Mouse (Mus musculus) spleen, adult 2 months (tissue): ENCODE data around the gene Elmo1. TPM values are rescaled to one million over a fixed set of nuclear protein-coding genes. Genes with fewer than 3 reads are reported as not detected.

Experiments
- DNase-seq, 2 experiments: peaks; one replicate each; pipeline versions ENCODE4 v3.0.0 to v3.0.0-alpha.2; 2012 to 2021; ENCODE audit warnings: low spot score in 2 of 2, low read depth in 1 of 2
- H3K27ac ChIP-seq: fragments of 200-500 bp; 2 replicates; pipeline ENCODE4 v1.5.1; 2012; ENCODE audit warnings: low read length, inconsistent platforms; ENCODE audit not compliant: insufficient read depth
- H3K27me3 ChIP-seq: fragments of 200-500 bp; 2 replicates; pipeline ENCODE4 v1.6.1; 2012; ENCODE audit warnings: mild to moderate bottlenecking, moderate library complexity, low read length, inconsistent platforms; ENCODE audit not compliant: control insufficient read depth, insufficient read depth
- H3K36me3 ChIP-seq: fragments of 200-500 bp; 2 replicates; pipeline ENCODE4 v1.6.1; 2012; ENCODE audit warnings: mild to moderate bottlenecking, low read length, inconsistent platforms; ENCODE audit not compliant: control insufficient read depth, insufficient read depth
- H3K4me1 ChIP-seq: fragments of 200-500 bp; 2 replicates; pipeline ENCODE4 v1.6.1; 2011; ENCODE audit warnings: inconsistent platforms; ENCODE audit not compliant: control insufficient read depth, insufficient read depth, insufficient read length
- H3K4me3 ChIP-seq: fragments of 200-500 bp; 2 replicates; pipeline ENCODE4 v1.5.1; 2011; ENCODE audit warnings: mild to moderate bottlenecking, inconsistent platforms; ENCODE audit not compliant: insufficient read depth, insufficient read length; ENCODE audit errors: extremely low read depth
- CTCF ChIP-seq: fragments of 200-500 bp; IDR thresholded peaks from 2 replicates; pipeline ENCODE4 v1.5.1; 2011; ENCODE audit warnings: mild to moderate bottlenecking, inconsistent platforms; ENCODE audit not compliant: insufficient read depth, insufficient read length, insufficient replicate concordance; ENCODE audit errors: extremely low read depth
- POLR2A ChIP-seq: fragments of 200-500 bp; IDR thresholded peaks from 2 replicates; pipeline ENCODE4 v1.6.1; 2011; ENCODE audit warnings: low read depth, low read length, inconsistent platforms
- WGBS: fragments of 180-500 bp; shearing (Covaris S2); methylation state at CpG from one replicate; pipeline ENCODE4 v1.1.7; 2018; 5-methylcytosine and 5-hydroxymethylcytosine counted together
- polyA plus RNA-seq: library from polyadenylated mRNA; depleted of rRNA; stranded (reverse); fragments of >200 nt; gene quantifications from 2 replicates; pipeline ENCODE4 v1.2.3, GENCODE M21; 2012

Elmo1 gene
- polyA plus RNA-seq, 1 experiment = 33.3 TPM

- WGBS = 89% methylated on average over 7 of the region's 7 CpGs
Measured at GRCm38 (mm10) chr13:20335889-20336497, 245.6 kb downstream of the Elmo1 start.

GRCm38 (mm10) chr13:20342881-20343280, 252.5 kb downstream of the Elmo1 start:
- no peak overlapping the region for H3K4me3 ChIP-seq
- H3K36me3 ChIP-seq = peaks cover 9% of the 10 kb centered on the region
- no peaks in the 10 kb centered on the region for H3K27me3 ChIP-seq
- 90% methylated on average over 3 of the region's 3 CpGs for WGBS
- no peak for TF ChIP-seq CTCF
- no peak for TF ChIP-seq POLR2A
- H3K4me1 ChIP-seq = no peaks in the 10 kb centered on the region
- no peak overlapping the region for H3K27ac ChIP-seq
- no peak for DNase-seq

More at GRCm38 (mm10) chr13:20335889-20336497, 245.6 kb downstream of the Elmo1 start:
- no peak overlapping the region for H3K4me3 ChIP-seq
- no peaks in the 10 kb centered on the region for H3K27me3 ChIP-seq
- TF ChIP-seq POLR2A (no peak), CTCF (no peak)
- no peak for DNase-seq
- no peak overlapping the region for H3K27ac ChIP-seq
- H3K36me3 ChIP-seq = peaks cover 2% of the 10 kb centered on the region; the same call in 1 of the 2 replicates
- H3K4me1 ChIP-seq = no peaks in the 10 kb centered on the region

- Histone ChIP-seq H3K27ac (no peak overlapping the region), H3K4me3 (no peak overlapping the region), H3K36me3 (no peaks in the 10 kb centered on the region), H3K4me1 (no peaks in the 10 kb centered on the region), H3K27me3 (no peaks in the 10 kb centered on the region)
- no peak for DNase-seq
- whole genome bisulfite sequencing = 84% methylated on average over 1 of the region's 1 CpGs
- no peak for TF ChIP-seq CTCF
- TF ChIP-seq POLR2A = no peak
Measured at GRCm38 (mm10) chr13:20349754-20350153, 259.4 kb downstream of the Elmo1 start.

- no peak for TF ChIP-seq POLR2A
- no peak for TF ChIP-seq CTCF
Measured at GRCm38 (mm10) chr13:20352631-20353030, 262.2 kb downstream of the Elmo1 start.

GRCm38 (mm10) chr13:20353862-20354603, 263.6 kb downstream of the Elmo1 start:
- no peak overlapping the region for H3K27ac ChIP-seq
- 0 out of 2 replicates have a peak, but pooled peaks cover 3% of the 10 kb centered on the region for H3K36me3 ChIP-seq
- TF ChIP-seq CTCF (no peak), POLR2A (no peak)
- H3K27me3 ChIP-seq = no peaks in the 10 kb centered on the region
- no peaks in the 10 kb centered on the region for H3K4me1 ChIP-seq
- WGBS = 83% methylated on average over 10 of the region's 10 CpGs
- DNase-seq = no peak
- H3K4me3 ChIP-seq = no peak overlapping the region

More at GRCm38 (mm10) chr13:20352631-20353030, 262.2 kb downstream of the Elmo1 start:
- no peaks in the 10 kb centered on the region for H3K27me3 ChIP-seq
- no peak overlapping the region for H3K27ac ChIP-seq
- DNase-seq = no peak
- 70% methylated on average over 2 of the region's 2 CpGs for WGBS
- 0 out of 2 replicates have a peak, but pooled peaks cover 2% of the 10 kb centered on the region for H3K36me3 ChIP-seq
- no peak overlapping the region for H3K4me3 ChIP-seq
- no peaks in the 10 kb centered on the region for H3K4me1 ChIP-seq

- no peak overlapping the region for H3K27ac ChIP-seq
- WGBS = 89% methylated on average over 5 of the region's 5 CpGs
Measured at GRCm38 (mm10) chr13:20354604-20354999, 264.2 kb downstream of the Elmo1 start.

More at GRCm38 (mm10) chr13:20354604-20354999, 264.2 kb downstream of the Elmo1 start:
- Histone ChIP-seq H3K36me3 (peaks cover 5% of the 10 kb centered on the region; the same call in 1 of the 2 replicates), H3K4me3 (no peak overlapping the region), H3K27me3 (no peaks in the 10 kb centered on the region), H3K4me1 (no peaks in the 10 kb centered on the region)
- DNase-seq = no peak
- TF ChIP-seq CTCF (no peak), POLR2A (no peak)
